Mouse (Mus musculus) ES-Bruce4 (cell line): ENCODE results near the gene Grhpr. TPM values are rescaled to one million over a fixed set of nuclear protein-coding genes. Genes with fewer than 3 reads are reported as not detected.

Experiments used
- H3K27ac ChIP-seq: 2 replicates; pipeline ENCODE4 v1.5.1; 2012; ENCODE audit warnings: low read length, inconsistent platforms; ENCODE audit not compliant: insufficient read depth
- H3K27me3 ChIP-seq: 2 replicates; pipeline ENCODE4 v1.6.1; 2012; ENCODE audit warnings: mild to moderate bottlenecking, low read length, inconsistent platforms; ENCODE audit not compliant: control insufficient read depth, poor library complexity, insufficient read depth, severe bottlenecking
- H3K36me3 ChIP-seq: 2 replicates; pipeline ENCODE4 v1.6.1; 2012; ENCODE audit warnings: inconsistent platforms, mild to moderate bottlenecking, low read length, moderate library complexity; ENCODE audit not compliant: control insufficient read depth, poor library complexity, insufficient read depth, severe bottlenecking
- H3K4me1 ChIP-seq: one replicate; pipeline ENCODE4 v1.8.1; 2011; ENCODE audit warnings: low read length; ENCODE audit not compliant: control insufficient read depth, insufficient read depth
- H3K4me3 ChIP-seq: 2 replicates; pipeline ENCODE4 v1.5.1; 2011; ENCODE audit warnings: low read depth, mild to moderate bottlenecking, low read length
- H3K9ac ChIP-seq: 2 replicates; pipeline ENCODE4 v1.6.1; 2012; ENCODE audit warnings: low read depth, mild to moderate bottlenecking, inconsistent platforms; ENCODE audit not compliant: poor library complexity, severe bottlenecking
- H3K9me3 ChIP-seq: replicated peaks from 2 replicates; pipeline ENCODE4 v1.6.1; 2012; ENCODE audit warnings: mild to moderate bottlenecking, low read length, inconsistent platforms; ENCODE audit not compliant: control insufficient read depth, poor library complexity, insufficient read depth, severe bottlenecking
- CTCF ChIP-seq: IDR thresholded peaks from one replicate; pipeline ENCODE4 v1.8.1; 2011; ENCODE audit warnings: low read depth, low read length
- EP300 ChIP-seq: IDR thresholded peaks from 2 replicates; pipeline ENCODE4 v1.6.1; 2011; ENCODE audit warnings: low read depth, low read length; ENCODE audit not compliant: insufficient read depth
- POLR2A ChIP-seq: IDR thresholded peaks from one replicate; pipeline ENCODE4 v1.8.1; 2011; ENCODE audit warnings: low read length; ENCODE audit not compliant: insufficient read depth
- polyA plus RNA-seq: library from polyadenylated mRNA; stranded (reverse); fragments of >200 nt; gene quantifications from 2 replicates; pipeline ENCODE4 v1.2.4, GENCODE M21; 2011; ENCODE audit warnings: low read depth; ENCODE audit not compliant: missing spikeins, insufficient read depth, insufficient read length

Gene Grhpr
- polyA plus RNA-seq = 26.8 and 26.9 TPM in 2 replicates

- Histone ChIP-seq H3K9ac (peak within 1 kb of the TSS; percentile 60), H3K27ac (no peak within 1 kb of the TSS), H3K27me3 (no peaks in the 10 kb centered on the region), H3K4me1 (peaks cover 7% of the 10 kb centered on the region), H3K9me3 (no peaks in the 10 kb centered on the region), H3K4me3 (peak within 1 kb of the TSS; percentile 84), H3K36me3 (no peaks in the 10 kb centered on the region)
- TF ChIP-seq EP300 (no peak), POLR2A (peak; percentile 52), CTCF (no peak)
These were observed at the start of gene Grhpr for GRCm38 (mm10) chr4:44981280-44981973. TSS of gene Grhpr (plus strand) at chr4:44981395.

GRCm38 (mm10) chr4:44931732-44932131, 49.5 kb upstream of the Grhpr start:
- Histone ChIP-seq H3K27me3 (no peaks in the 10 kb centered on the region), H3K27ac (no peak overlapping the region), H3K4me3 (no peak overlapping the region), H3K9ac (no peak overlapping the region), H3K4me1 (no peaks in the 10 kb centered on the region), H3K36me3 (peaks cover 6% of the 10 kb centered on the region), H3K9me3 (no peaks in the 10 kb centered on the region)
- TF ChIP-seq CTCF (no peak), POLR2A (no peak), EP300 (no peak)

GRCm38 (mm10) chr4:44938359-44939340, 42.5 kb upstream of the Grhpr start:
- no peak overlapping the region for H3K27ac ChIP-seq
- no peak overlapping the region for H3K9ac ChIP-seq
- H3K27me3 ChIP-seq = no peaks in the 10 kb centered on the region
- TF ChIP-seq POLR2A = no peak
- no peak for TF ChIP-seq CTCF
- no peaks in the 10 kb centered on the region for H3K36me3 ChIP-seq
- H3K4me3 ChIP-seq = no peak overlapping the region
- H3K4me1 ChIP-seq = no peaks in the 10 kb centered on the region
- no peaks in the 10 kb centered on the region for H3K9me3 ChIP-seq

- no peak overlapping the region for H3K4me3 ChIP-seq
- H3K36me3 ChIP-seq = no peaks in the 10 kb centered on the region
- H3K27me3 ChIP-seq = no peaks in the 10 kb centered on the region
These were observed 41.5 kb upstream of the Grhpr start for GRCm38 (mm10) chr4:44939576-44940249.

GRCm38 (mm10) chr4:44940286-44940685, 40.9 kb upstream of the Grhpr start:
- Histone ChIP-seq H3K9ac (no peak overlapping the region), H3K27me3 (no peaks in the 10 kb centered on the region)

More at GRCm38 (mm10) chr4:44939576-44940249, 41.5 kb upstream of the Grhpr start:
- TF ChIP-seq EP300 (no peak), CTCF (no peak), POLR2A (no peak)
- no peaks in the 10 kb centered on the region for H3K9me3 ChIP-seq
- peaks cover under 1% of the 10 kb centered on the region for H3K4me1 ChIP-seq
- H3K9ac ChIP-seq = no peak overlapping the region
- no peak overlapping the region for H3K27ac ChIP-seq

More at GRCm38 (mm10) chr4:44940286-44940685, 40.9 kb upstream of the Grhpr start:
- Histone ChIP-seq H3K4me1 (peaks cover 3% of the 10 kb centered on the region), H3K36me3 (no peaks in the 10 kb centered on the region), H3K27ac (no peak overlapping the region), H3K4me3 (no peak overlapping the region), H3K9me3 (no peaks in the 10 kb centered on the region)
- no peak for TF ChIP-seq CTCF
- TF ChIP-seq EP300 = no peak
- TF ChIP-seq POLR2A = no peak
